Mouse (Mus musculus): ENCODE results near the gene Hunk.

GRCm38 (mm10) chr16:90522575-90522974 lies 136.8 kb downstream of the Hunk start:
- TF ChIP-seq CTCF (IDR thresholded peaks at IDR 0.05; ENCODE audit: borderline replicate concordance, control insufficient read depth, extremely low read depth, insufficient read depth, low read length, poor library complexity) (no peak), POLR2A (IDR thresholded peaks at IDR 0.05; ENCODE audit: control insufficient read depth, extremely low read depth, insufficient read depth, low read length, poor library complexity) (no peak)

Data from thymus, adult 2 months (tissue).